Mouse (Mus musculus): Measurements from ENCODE around the gene Olfr49. TPM values are rescaled to one million over a fixed set of nuclear protein-coding genes. Genes with fewer than 3 reads are reported as not detected.

The Olfr49 gene
- polyA plus RNA-seq, 1 experiment: not detected

DNA sequence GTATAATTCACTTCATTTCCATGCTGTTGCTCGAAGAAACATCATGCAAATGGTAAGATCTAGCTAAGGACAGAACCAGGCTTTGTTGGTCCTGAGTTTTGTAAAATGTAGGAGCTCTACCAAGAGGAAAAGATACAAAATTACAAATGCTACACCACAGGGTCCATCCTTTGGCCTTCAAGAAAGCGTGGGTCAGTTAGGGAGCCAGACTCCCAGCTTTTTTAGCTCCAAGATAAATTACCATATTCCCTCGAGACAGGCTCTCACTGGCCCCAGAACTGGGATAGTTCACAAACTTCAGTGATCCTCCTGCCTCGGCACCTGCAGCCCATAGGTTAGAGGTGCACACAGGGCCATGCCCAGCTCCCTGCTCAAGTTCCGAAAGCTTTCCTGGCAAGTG lies 39.7 kb upstream of the Olfr49 start:
- H3K27ac ChIP-seq (ENCODE audit: control insufficient read depth, insufficient read depth, low read length): no peak overlapping the region
- no peaks in the 10 kb centered on the region for H3K27me3 ChIP-seq (ENCODE audit: control insufficient read depth, insufficient read depth, low read length)
- no peaks in the 10 kb centered on the region for H3K36me3 ChIP-seq (ENCODE audit: control insufficient read depth, insufficient read depth, low read length)
- no peaks in the 10 kb centered on the region for H3K4me1 ChIP-seq (replicated peaks; ENCODE audit: control insufficient read depth, insufficient read depth, low read length)
- H3K4me3 ChIP-seq (ENCODE audit: control insufficient read depth, insufficient read depth, low read length): no peak overlapping the region
- no peak for DNase-seq
- WGBS: 91% methylated on average over 5 of the region's 5 CpGs
- no peak for TF ChIP-seq POLR2A (IDR thresholded peaks at IDR 0.05; ENCODE audit: control insufficient read depth, extremely low read depth, insufficient read depth, low read length, poor library complexity)
- no peak for TF ChIP-seq CTCF (IDR thresholded peaks at IDR 0.05; ENCODE audit: borderline replicate concordance, control insufficient read depth, extremely low read depth, insufficient read depth, low read length, poor library complexity)

DNA sequence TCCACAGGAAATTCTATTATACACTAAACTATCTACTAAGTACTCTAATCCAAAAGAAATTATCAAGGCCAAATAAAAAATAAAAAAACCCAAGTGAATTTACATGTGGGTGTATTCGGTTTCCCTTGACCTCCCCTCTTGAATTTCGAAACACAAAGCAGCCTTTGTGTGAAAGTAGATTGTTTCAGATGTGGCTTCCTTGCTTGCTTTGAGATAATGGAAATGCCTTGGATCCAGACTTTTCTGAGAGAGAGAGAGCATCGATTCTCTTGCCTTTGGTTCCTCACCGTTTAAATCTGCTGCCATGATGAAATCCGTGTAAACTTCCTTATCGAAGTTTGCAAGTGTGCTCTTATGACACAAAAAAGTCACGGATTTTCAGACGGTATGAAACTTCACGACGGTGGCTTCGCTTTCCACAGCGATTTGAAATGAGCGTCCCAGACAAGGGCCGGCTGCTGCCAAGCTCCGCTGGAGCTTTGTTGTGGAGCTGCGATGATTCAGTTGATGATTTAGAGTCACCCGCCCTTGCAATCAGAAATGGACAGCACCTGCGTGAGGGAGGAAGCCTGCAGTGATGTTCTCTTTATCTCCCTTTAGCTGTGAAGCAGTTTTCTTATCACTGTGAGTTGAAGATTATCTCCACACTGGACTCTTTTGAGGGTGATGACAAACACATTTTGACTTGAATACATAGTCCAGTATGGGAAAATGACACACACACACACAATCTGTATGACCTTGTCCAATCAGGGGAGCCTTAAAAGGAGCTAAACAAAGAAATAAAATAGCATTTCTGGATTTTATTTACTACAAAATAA lies 37.0 kb upstream of the Olfr49 start:
- Histone ChIP-seq H3K36me3 (ENCODE audit: control insufficient read depth, insufficient read depth, low read length) (no peaks in the 10 kb centered on the region), H3K27ac (ENCODE audit: control insufficient read depth, insufficient read depth, low read length) (no peak overlapping the region), H3K27me3 (ENCODE audit: control insufficient read depth, insufficient read depth, low read length) (no peaks in the 10 kb centered on the region), H3K4me1 (replicated peaks; ENCODE audit: control insufficient read depth, insufficient read depth, low read length) (no peaks in the 10 kb centered on the region), H3K4me3 (ENCODE audit: control insufficient read depth, insufficient read depth, low read length) (no peak overlapping the region)
- TF ChIP-seq CTCF (IDR thresholded peaks at IDR 0.05; ENCODE audit: borderline replicate concordance, control insufficient read depth, extremely low read depth, insufficient read depth, low read length, poor library complexity): no peak
- no peak for TF ChIP-seq POLR2A (IDR thresholded peaks at IDR 0.05; ENCODE audit: control insufficient read depth, extremely low read depth, insufficient read depth, low read length, poor library complexity)
- 86% methylated on average over 18 of the region's 18 CpGs for WGBS
- no peak for DNase-seq

GRCm38 (mm10) chr14:54311763-54312162 lies 27.0 kb upstream of the Olfr49 start:
- Histone ChIP-seq H3K27me3 (ENCODE audit: control insufficient read depth, insufficient read depth, low read length) (no peaks in the 10 kb centered on the region), H3K4me1 (replicated peaks; ENCODE audit: control insufficient read depth, insufficient read depth, low read length) (no peaks in the 10 kb centered on the region), H3K27ac (ENCODE audit: control insufficient read depth, insufficient read depth, low read length) (no peak overlapping the region), H3K4me3 (ENCODE audit: control insufficient read depth, insufficient read depth, low read length) (no peak overlapping the region), H3K36me3 (ENCODE audit: control insufficient read depth, insufficient read depth, low read length) (no peaks in the 10 kb centered on the region)
- no peak for DNase-seq
- 82% methylated on average over 3 of the region's 3 CpGs for WGBS
- TF ChIP-seq POLR2A (IDR thresholded peaks at IDR 0.05; ENCODE audit: control insufficient read depth, extremely low read depth, insufficient read depth, low read length, poor library complexity) (no peak), CTCF (IDR thresholded peaks at IDR 0.05; ENCODE audit: borderline replicate concordance, control insufficient read depth, extremely low read depth, insufficient read depth, low read length, poor library complexity) (no peak)

DNA sequence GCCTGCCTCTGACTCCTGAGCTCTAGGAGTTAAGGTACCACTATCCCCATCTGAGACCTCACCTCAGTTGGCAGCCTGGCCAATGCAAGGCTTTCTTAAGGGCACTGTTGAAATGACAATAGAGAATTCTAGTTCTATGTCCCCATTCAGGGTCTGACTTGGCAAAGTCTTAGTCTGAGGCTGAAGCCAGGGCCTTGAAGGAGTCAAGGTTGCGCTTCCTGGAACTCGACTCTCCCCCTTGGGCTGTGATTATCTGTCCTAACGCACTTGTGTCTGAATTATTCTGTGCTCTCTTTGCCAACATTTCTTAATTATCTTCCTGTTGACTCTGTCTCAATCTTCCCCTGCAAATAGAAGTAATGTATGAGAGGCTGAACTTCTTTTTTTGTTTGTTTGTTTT lies 15.9 kb upstream of the Olfr49 start:
- Histone ChIP-seq H3K27me3 (ENCODE audit: control insufficient read depth, insufficient read depth, low read length) (no peaks in the 10 kb centered on the region), H3K27ac (ENCODE audit: control insufficient read depth, insufficient read depth, low read length) (no peak overlapping the region), H3K36me3 (ENCODE audit: control insufficient read depth, insufficient read depth, low read length) (no peaks in the 10 kb centered on the region), H3K4me3 (ENCODE audit: control insufficient read depth, insufficient read depth, low read length) (no peak overlapping the region), H3K4me1 (replicated peaks; ENCODE audit: control insufficient read depth, insufficient read depth, low read length) (no peaks in the 10 kb centered on the region)
- WGBS: 96% methylated on average over 3 of the region's 3 CpGs
- no peak for DNase-seq
- TF ChIP-seq CTCF (IDR thresholded peaks at IDR 0.05; ENCODE audit: borderline replicate concordance, control insufficient read depth, extremely low read depth, insufficient read depth, low read length, poor library complexity): no peak
- no peak for TF ChIP-seq POLR2A (IDR thresholded peaks at IDR 0.05; ENCODE audit: control insufficient read depth, extremely low read depth, insufficient read depth, low read length, poor library complexity)

GRCm38 (mm10) chr14:54300136-54300535 lies 15.4 kb upstream of the Olfr49 start:
- no peaks in the 10 kb centered on the region for H3K4me1 ChIP-seq (replicated peaks; ENCODE audit: control insufficient read depth, insufficient read depth, low read length)
- DNase-seq: no peak

DNA sequence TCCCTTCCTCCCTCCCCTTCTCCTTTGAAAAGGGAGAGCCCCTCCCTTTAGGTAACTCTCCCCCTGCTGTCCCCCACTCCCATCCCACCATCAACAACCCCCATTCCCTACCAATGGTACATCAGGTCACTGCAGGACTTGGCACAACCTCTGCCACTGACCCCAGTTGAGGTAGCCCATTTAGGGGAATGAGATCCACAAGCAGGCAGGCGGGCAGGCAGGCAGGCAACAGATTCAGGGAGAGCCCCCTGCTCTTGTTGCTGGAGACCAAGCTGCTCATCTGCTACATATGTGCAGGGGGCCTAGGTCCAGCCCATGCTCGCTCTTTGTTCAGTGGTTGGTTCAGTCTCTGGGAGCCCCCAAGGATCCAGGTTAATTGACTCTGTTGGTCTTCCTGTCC lies 8.3 kb downstream of the Olfr49 start:
- Histone ChIP-seq H3K36me3 (ENCODE audit: control insufficient read depth, insufficient read depth, low read length) (no peaks in the 10 kb centered on the region), H3K4me3 (ENCODE audit: control insufficient read depth, insufficient read depth, low read length) (no peak overlapping the region), H3K4me1 (replicated peaks; ENCODE audit: control insufficient read depth, insufficient read depth, low read length) (no peaks in the 10 kb centered on the region), H3K27me3 (ENCODE audit: control insufficient read depth, insufficient read depth, low read length) (no peaks in the 10 kb centered on the region), H3K27ac (ENCODE audit: control insufficient read depth, insufficient read depth, low read length) (no peak overlapping the region)
- no peak for TF ChIP-seq POLR2A (IDR thresholded peaks at IDR 0.05; ENCODE audit: control insufficient read depth, extremely low read depth, insufficient read depth, low read length, poor library complexity)
- no peak for TF ChIP-seq CTCF (IDR thresholded peaks at IDR 0.05; ENCODE audit: borderline replicate concordance, control insufficient read depth, extremely low read depth, insufficient read depth, low read length, poor library complexity)
- WGBS: 96% methylated on average over 2 of the region's 2 CpGs
- DNase-seq: no peak

More at GRCm38 (mm10) chr14:54300136-54300535, 15.4 kb upstream of the Olfr49 start:
- Histone ChIP-seq H3K4me3 (ENCODE audit: control insufficient read depth, insufficient read depth, low read length) (no peak overlapping the region), H3K27me3 (ENCODE audit: control insufficient read depth, insufficient read depth, low read length) (no peaks in the 10 kb centered on the region), H3K27ac (ENCODE audit: control insufficient read depth, insufficient read depth, low read length) (no peak overlapping the region), H3K36me3 (ENCODE audit: control insufficient read depth, insufficient read depth, low read length) (no peaks in the 10 kb centered on the region)
- TF ChIP-seq CTCF (IDR thresholded peaks at IDR 0.05; ENCODE audit: borderline replicate concordance, control insufficient read depth, extremely low read depth, insufficient read depth, low read length, poor library complexity) (no peak), POLR2A (IDR thresholded peaks at IDR 0.05; ENCODE audit: control insufficient read depth, extremely low read depth, insufficient read depth, low read length, poor library complexity) (no peak)
- 88% methylated on average over 5 of the region's 5 CpGs for WGBS

Data from thymus, adult 2 months (tissue).